Mouse (Mus musculus) liver, adult 2 months (tissue): ENCODE data around the gene Trim44. TPM values are rescaled to one million over a fixed set of nuclear protein-coding genes. Genes with fewer than 3 reads are reported as not detected.

Experiments
- DNase-seq: peaks from one replicate; pipeline ENCODE4 v3.0.0-alpha.2; 2011; ENCODE audit warnings: low read depth, low spot score; ENCODE audit errors: extremely low read depth
- H3K27ac ChIP-seq: fragments of 200-500 bp; replicated peaks from 2 replicates; pipeline ENCODE4 v1.5.1; 2012; ENCODE audit warnings: low read depth, mild to moderate bottlenecking, control low read depth, inconsistent platforms, low read length; ENCODE audit not compliant: insufficient read depth
- H3K27me3 ChIP-seq: fragments of 200-500 bp; 2 replicates; pipeline ENCODE4 v1.6.1; 2012; ENCODE audit warnings: mild to moderate bottlenecking, moderate library complexity, low read length, inconsistent platforms; ENCODE audit not compliant: control insufficient read depth, insufficient read depth
- H3K36me3 ChIP-seq: fragments of 200-500 bp; 2 replicates; pipeline ENCODE4 v1.6.1; 2012; ENCODE audit warnings: low read length, inconsistent platforms; ENCODE audit not compliant: control insufficient read depth, insufficient read depth
- H3K4me1 ChIP-seq: fragments of 200-500 bp; 2 replicates; pipeline ENCODE4 v1.6.1; 2011; ENCODE audit warnings: low read length; ENCODE audit not compliant: control insufficient read depth, insufficient read depth
- H3K4me3 ChIP-seq: fragments of 200-500 bp; 2 replicates; pipeline ENCODE4 v1.5.1; 2011; ENCODE audit warnings: low read depth, mild to moderate bottlenecking, control low read depth, low read length, moderate library complexity; ENCODE audit not compliant: insufficient read depth
- H3K79me2 ChIP-seq: fragments of 200-500 bp; 2 replicates; pipeline ENCODE4 v1.6.1; 2012; ENCODE audit warnings: inconsistent platforms, mild to moderate bottlenecking, low read length, moderate library complexity; ENCODE audit not compliant: control insufficient read depth, insufficient read depth
- H3K9ac ChIP-seq: fragments of 200-500 bp; 2 replicates; pipeline ENCODE4 v1.6.1; 2012; ENCODE audit warnings: low read depth, mild to moderate bottlenecking, control low read depth, inconsistent platforms, low read length
- CTCF ChIP-seq: fragments of 200-500 bp; IDR thresholded peaks from 2 replicates; pipeline ENCODE4 v1.5.1; 2011; ENCODE audit warnings: low read depth, low read length, control low read depth
- POLR2A ChIP-seq: fragments of 200-500 bp; IDR thresholded peaks from 2 replicates; pipeline ENCODE4 v1.6.1; 2011; ENCODE audit warnings: low read length, control low read depth; ENCODE audit not compliant: insufficient read depth; ENCODE audit errors: extremely low read depth
- WGBS: fragments of 180-500 bp; shearing (Covaris S2); methylation state at CpG from one replicate; pipeline ENCODE4 v1.1.7; 2018; 5-methylcytosine and 5-hydroxymethylcytosine counted together
- polyA plus RNA-seq: library from polyadenylated mRNA; depleted of rRNA; stranded (reverse); fragments of >200 nt; gene quantifications from 2 replicates; pipeline ENCODE4 v1.2.3, GENCODE M21; 2012
- total RNA-seq: library from RNA; depleted of rRNA; stranded (reverse); fragments of >200 nt; gene quantifications from 2 replicates; pipeline ENCODE4 v1.2.3, GENCODE M21; 2014

The Trim44 gene
- total and polyA plus RNA-seq, 2 experiments = 10.8 to 13.3 TPM

DNA sequence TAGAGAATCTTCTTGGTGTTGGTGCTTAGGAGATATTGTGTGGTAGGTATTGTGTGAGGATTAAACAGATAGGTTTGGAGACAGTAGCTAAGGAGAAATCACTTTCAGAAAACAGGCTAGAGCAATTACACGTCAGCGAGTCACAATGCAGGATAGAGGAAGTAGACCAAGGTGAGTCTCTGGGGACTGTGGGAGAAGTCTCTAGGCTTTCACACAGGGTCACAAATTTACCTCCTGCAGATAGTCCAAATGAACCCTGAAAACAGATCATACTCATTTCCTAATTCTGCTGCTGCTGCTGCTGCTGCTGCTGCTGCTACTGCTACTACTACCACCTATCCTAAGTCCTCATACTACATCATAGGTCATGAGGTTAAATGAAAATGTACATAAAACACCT is 66.2 kb downstream of the Trim44 start:
- no peak overlapping the region for H3K27ac ChIP-seq
- peaks cover 4% of the 10 kb centered on the region; the same call in 1 of the 2 replicates for H3K36me3 ChIP-seq
- WGBS = 96% methylated on average over 2 of the region's 2 CpGs
- TF ChIP-seq POLR2A (no peak), CTCF (no peak)
- H3K27me3 ChIP-seq = no peaks in the 10 kb centered on the region
- no peak overlapping the region for H3K9ac ChIP-seq
- no peak for DNase-seq
- no peak overlapping the region for H3K4me3 ChIP-seq
- H3K79me2 ChIP-seq = no peaks in the 10 kb centered on the region; the same call in 1 of the 2 replicates
- H3K4me1 ChIP-seq = no peaks in the 10 kb centered on the region; the same call in 1 of the 2 replicates

DNA sequence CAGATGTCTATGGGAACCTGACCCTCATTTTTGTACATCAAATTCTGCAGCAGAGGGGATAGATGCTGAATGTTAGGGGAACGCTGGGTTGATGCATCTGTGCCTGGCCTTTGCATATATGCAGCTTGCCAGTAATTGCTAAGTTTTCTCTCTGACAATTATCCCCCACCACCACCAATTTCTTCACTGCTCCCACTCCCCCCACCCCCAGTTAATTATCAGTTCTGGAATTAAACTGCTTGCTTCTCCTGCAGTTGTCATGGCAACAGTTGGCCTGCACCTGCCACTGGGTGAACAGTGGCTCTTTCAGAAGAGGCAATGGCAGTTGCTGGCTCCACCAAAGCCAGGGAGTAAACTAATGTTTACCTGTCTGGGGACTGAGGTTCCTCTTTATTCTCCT is 70.8 kb downstream of the Trim44 start:
- Histone ChIP-seq H3K4me1 (no peaks in the 10 kb centered on the region), H3K79me2 (no peaks in the 10 kb centered on the region; the same call in 1 of the 2 replicates), H3K4me3 (no peak overlapping the region), H3K27ac (no peak overlapping the region), H3K27me3 (no peaks in the 10 kb centered on the region), H3K36me3 (peaks cover 2% of the 10 kb centered on the region; the same call in 1 of the 2 replicates), H3K9ac (no peak overlapping the region)
- TF ChIP-seq CTCF = no peak
- TF ChIP-seq POLR2A = no peak
- no peak for DNase-seq
- 100% methylated on average over 1 of the region's 1 CpGs for WGBS

DNA sequence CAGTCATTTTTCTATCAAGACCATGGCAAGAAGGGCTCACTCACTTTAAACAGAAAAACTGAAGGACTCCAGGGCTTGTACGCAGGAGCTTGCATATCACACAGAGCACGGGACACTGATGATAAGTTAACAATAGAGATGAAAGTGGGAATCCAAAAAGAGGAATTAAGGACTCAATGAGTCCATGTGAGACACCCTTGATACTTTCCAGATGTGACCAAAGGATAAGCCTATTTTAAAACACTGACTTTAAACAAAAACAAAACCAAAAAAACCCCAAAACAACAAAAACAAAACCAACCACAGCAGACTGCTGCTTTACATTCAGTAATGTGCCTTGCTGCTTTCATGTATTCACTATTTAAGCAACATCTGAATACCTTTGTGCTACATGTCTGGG is 75.7 kb downstream of the Trim44 start:
- 99% methylated on average over 2 of the region's 2 CpGs for WGBS
- no peak for TF ChIP-seq CTCF
- H3K36me3 ChIP-seq = peaks cover 2% of the 10 kb centered on the region; the same call in 1 of the 2 replicates
- H3K27ac ChIP-seq = no peak overlapping the region
- no peak overlapping the region for H3K4me3 ChIP-seq
- no peaks in the 10 kb centered on the region for H3K27me3 ChIP-seq
- H3K4me1 ChIP-seq = no peaks in the 10 kb centered on the region
- DNase-seq = no peak
- H3K9ac ChIP-seq = no peak overlapping the region
- no peaks in the 10 kb centered on the region; the same call in 1 of the 2 replicates for H3K79me2 ChIP-seq

DNA sequence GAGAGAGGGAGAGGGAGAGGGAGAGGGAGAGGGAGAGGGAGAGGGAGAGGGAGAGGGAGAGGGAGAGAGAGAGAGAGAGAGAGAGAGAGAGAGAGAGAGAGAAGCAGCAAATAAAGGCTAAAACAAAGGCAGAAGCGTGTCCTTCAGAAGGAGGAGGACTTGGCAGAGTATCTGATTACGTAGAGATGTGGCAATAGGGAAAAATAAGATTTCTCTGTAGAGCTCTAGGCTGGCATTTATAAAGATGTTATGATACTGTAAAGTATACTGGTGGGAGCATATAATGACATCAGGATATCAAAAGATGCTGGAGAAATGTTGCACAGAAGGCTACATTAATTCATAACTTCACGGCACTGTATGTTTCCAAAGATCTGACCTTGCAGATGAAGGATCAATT is 76.5 kb downstream of the Trim44 start:
- Histone ChIP-seq H3K27me3 (no peaks in the 10 kb centered on the region), H3K4me3 (no peak overlapping the region), H3K9ac (no peak overlapping the region), H3K4me1 (no peaks in the 10 kb centered on the region), H3K27ac (no peak overlapping the region), H3K79me2 (no peaks in the 10 kb centered on the region), H3K36me3 (peaks cover 2% of the 10 kb centered on the region; the same call in 1 of the 2 replicates)
- no peak for DNase-seq
- 78% methylated on average over 3 of the region's 3 CpGs for WGBS
- TF ChIP-seq CTCF = no peak
- TF ChIP-seq POLR2A = no peak

DNA sequence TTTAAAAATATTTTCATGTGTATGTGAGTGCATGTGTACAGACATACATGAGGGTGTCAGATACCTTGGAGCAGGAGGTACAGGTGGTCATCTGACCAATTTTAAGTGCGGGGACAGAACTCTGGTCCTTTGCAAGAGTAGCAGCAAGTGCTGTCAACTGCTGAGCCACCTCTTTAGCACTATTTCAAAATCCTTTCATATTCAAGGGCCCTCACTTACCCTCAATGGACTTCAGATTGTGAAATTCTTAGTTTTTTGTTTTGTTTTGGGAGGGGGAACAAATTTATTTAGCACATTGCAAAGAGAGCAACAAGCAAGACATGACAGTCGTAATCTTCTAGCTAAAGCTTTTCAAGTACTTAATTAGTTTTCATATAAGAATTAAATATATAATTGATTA is 81.7 kb downstream of the Trim44 start:
- no peak overlapping the region for H3K4me3 ChIP-seq
- no peaks in the 10 kb centered on the region for H3K36me3 ChIP-seq
- WGBS = 93% methylated on average over 2 of the region's 2 CpGs
- no peaks in the 10 kb centered on the region for H3K27me3 ChIP-seq
- no peak for TF ChIP-seq CTCF
- no peak for TF ChIP-seq POLR2A
- H3K9ac ChIP-seq = no peak overlapping the region
- no peaks in the 10 kb centered on the region for H3K4me1 ChIP-seq
- H3K79me2 ChIP-seq = no peaks in the 10 kb centered on the region; the same call in 1 of the 2 replicates
- H3K27ac ChIP-seq = no peak overlapping the region
- DNase-seq = no peak

DNA sequence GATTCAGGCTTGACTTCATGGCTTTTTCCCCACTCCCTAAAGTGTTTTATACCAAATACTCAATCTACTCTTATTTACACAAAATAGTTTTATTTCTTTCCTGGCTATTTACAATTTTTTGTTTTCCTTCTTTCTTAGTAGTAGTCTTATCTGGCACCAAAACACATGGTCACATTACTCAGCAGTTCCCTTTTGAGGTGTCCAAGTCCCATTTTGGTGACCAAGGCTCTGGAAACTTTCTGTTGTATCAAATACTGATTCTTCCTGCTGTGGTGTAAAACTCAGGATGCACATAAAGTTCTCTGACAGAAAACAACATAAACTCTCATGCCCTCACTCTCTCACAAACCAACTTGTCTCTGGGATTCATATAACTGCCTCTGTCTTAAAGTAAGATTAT is 83.3 kb downstream of the Trim44 start:
- Histone ChIP-seq H3K4me3 (no peak overlapping the region), H3K27me3 (no peaks in the 10 kb centered on the region), H3K27ac (no peak overlapping the region), H3K4me1 (no peaks in the 10 kb centered on the region), H3K9ac (no peak overlapping the region), H3K79me2 (no peaks in the 10 kb centered on the region; the same call in 1 of the 2 replicates), H3K36me3 (no peaks in the 10 kb centered on the region)
- no peak for DNase-seq
- TF ChIP-seq POLR2A (no peak), CTCF (no peak)
